In genomic region chr19:6085417-6085879, GRCm38 (mm10) we compare ENCODE assay signal across 9 mouse cellular contexts. TPM values are rescaled to one million over a fixed set of nuclear protein-coding genes. Genes with fewer than 3 reads are reported as not detected.
A peak's percentile ranks its signal among the peaks of the same experiment; 100 is the strongest.
DNase-seq lines count a peak whose midpoint lies in the region; ATAC-seq and TF ChIP-seq lines count a peak whose summit lies in the region.
"Had no signal": no experiment of that assay in that cellular context is flagged by ENCODE, and none has a peak within 500 bp of the region (broad histone marks: within the 10 kb centered on the region; RNA-seq: fewer than 3 reads in every experiment).

No protein-coding gene starts in this region.

- peaks cover 36% of the 10 kb centered on the region for H3K36me3 ChIP-seq in stomach, embryonic 14.5 days (ENCODE audit: control insufficient read depth, insufficient read depth, low read length)

- H3K9ac ChIP-seq in stomach, embryonic 14.5 days (replicated peaks; ENCODE audit: low read depth, low read length), result no peak overlapping the region; the same call in 1 of the 2 replicates

- WGBS in large intestine, adult 2 months, result under 1% methylated on average over 17 of the region's 17 CpGs
- under 1% methylated on average over 17 of the region's 17 CpGs for WGBS in stomach, embryonic 14.5 days

- ATAC-seq in stomach, embryonic 14.5 days (ENCODE audit: insufficient number of reproducible peaks, insufficient read depth, low FRiP score, low read depth), result peak; percentile 79; the same call in 1 of the 2 replicates

- intact Hi-C loops in left cerebral cortex, adult 2 months (cut with DNase I), result loop anchor here (2.0 to 10.0 kb wide), 2 partner anchors 25 to 249 kb away; partner anchors contain the start of genes Men1 and Znhit2
- intact Hi-C loops in heart, postnatal 10 days (cut with DNase I), result loop anchor here (2.0 kb wide), 1 partner anchor 33 kb away; the partner anchor contains the start of gene Sac3d1

- H3K4me1 ChIP-seq in stomach, embryonic 14.5 days (ENCODE audit: control insufficient read depth, insufficient read depth, low read length), result peaks cover 11% of the 10 kb centered on the region

- no peaks in the 10 kb centered on the region for H3K9me3 ChIP-seq in stomach, embryonic 14.5 days (ENCODE audit: control insufficient read depth, low read depth, low read length)

- DNase-seq in left cerebral cortex, adult 2 months (ENCODE audit: extremely low spot score in 1 of 2, low spot score in 2 of 2), result no peak
- no peak for DNase-seq in left cerebral cortex, adult 8-10 months (ENCODE audit: low spot score in 2 of 2)
- DNase-seq in embryo, embryonic 10 days (ENCODE audit: low spot score), result peak; percentile 89
- DNase-seq in heart, postnatal 10 days, result peak; percentile 44 to 51
- DNase-seq in large intestine, adult 2 months (ENCODE audit: low read depth, low spot score), result peak; percentile 44
- DNase-seq in mesoderm, embryonic 11.5 days (ENCODE audit: low read depth, low spot score), result peak; percentile 85
- DNase-seq in frontal cortex, adult 2 months (ENCODE audit: extremely low spot score in 1 of 2, low spot score in 1 of 2), result no peak

- peak overlapping the region; percentile 54 for H3K4me2 ChIP-seq in stomach, embryonic 14.5 days (replicated peaks; ENCODE audit: low read depth, low read length)

- H3K4me3 ChIP-seq in left cerebral cortex, adult 2 months, result peak overlapping the region; percentile 70
- peak overlapping the region; percentile 60 for H3K4me3 ChIP-seq in stomach, embryonic 14.5 days (ENCODE audit: low read depth, low read length)

- no peaks in the 10 kb centered on the region for H3K27me3 ChIP-seq in stomach, embryonic 14.5 days (ENCODE audit: control insufficient read depth, insufficient read depth, low read length)

- H3K27ac ChIP-seq in left cerebral cortex, adult 2 months, result no peak overlapping the region
- H3K27ac ChIP-seq in stomach, embryonic 14.5 days (ENCODE audit: low read length), result peak overlapping the region; percentile 34; the same call in 1 of the 2 replicates

- no peak for TF ChIP-seq CTCF in left cerebral cortex, adult 2 months (IDR thresholded peaks at IDR 0.05)

RNA-seq across cellular contexts. Expression of gene Cdca5, which starts 0.7 kb away (rescaled TPM):
- total RNA-seq in left cerebral cortex, adult 2 months (2021), result not detected
- total RNA-seq in left cerebral cortex, adult 8-10 months (2022), result under 1 TPM in 3 of 4 experiments, not detected in 1; 0.21 to 0.25 (median 0.23) TPM
- total RNA-seq in heart, postnatal 10 days (2021), result 1 to 10 TPM; 3.8 to 5.0 TPM
- 11.6 and 15.7 TPM in 2 replicates for polyA plus RNA-seq in large intestine, adult 2 months (2012; rRNA removed)
- 37.2 and 39.0 TPM in 2 replicates for polyA plus RNA-seq in stomach, embryonic 14.5 days (2014; fragmentation: Nextera tagmentation; extraction: Ambion mirVana)
- 0.22 and 0.46 TPM in 2 replicates for polyA plus RNA-seq in frontal cortex, adult 2 months (2012; rRNA removed)

RNA-seq across cellular contexts. Expression of gene Zfpl1, which starts 0.7 kb away (rescaled TPM):
- 10 to 100 TPM; 41.8 to 45.8 TPM for total RNA-seq in left cerebral cortex, adult 2 months (2021)
- 10 to 100 TPM; 38.9 to 44.5 (median 41.9) TPM for total RNA-seq in left cerebral cortex, adult 8-10 months (2022)
- total RNA-seq in heart, postnatal 10 days (2021), result 10 to 100 TPM; 24.4 to 26.3 TPM
- polyA plus RNA-seq in large intestine, adult 2 months (2012; rRNA removed), result 79.9 and 96.7 TPM in 2 replicates
- polyA plus RNA-seq in stomach, embryonic 14.5 days (2014; fragmentation: Nextera tagmentation; extraction: Ambion mirVana), result 77.7 and 81.6 TPM in 2 replicates
- polyA plus RNA-seq in frontal cortex, adult 2 months (2012; rRNA removed), result 83.9 and 89.7 TPM in 2 replicates

RNA-seq across cellular contexts. Expression of gene Gm28374, which starts 3.4 kb away (rescaled TPM):
- under 1 TPM in 1 of 2 experiments, not detected in 1; 0.54 TPM for total RNA-seq in left cerebral cortex, adult 2 months (2021)
- 1 to 10 TPM in 1 of 4 experiments, not detected in 3; 1.1 TPM for total RNA-seq in left cerebral cortex, adult 8-10 months (2022)
- not detected for total RNA-seq in heart, postnatal 10 days (2021)
- 0.50 TPM in 1 of 2 replicates, not detected in the other for polyA plus RNA-seq in large intestine, adult 2 months (2012; rRNA removed)
- polyA plus RNA-seq in stomach, embryonic 14.5 days (2014; fragmentation: Nextera tagmentation; extraction: Ambion mirVana), result 1.0 and 2.1 TPM in 2 replicates
- polyA plus RNA-seq in frontal cortex, adult 2 months (2012; rRNA removed), result 0.48 and 1.4 TPM in 2 replicates

RNA-seq across cellular contexts. Expression of gene Tmem262, which starts 5.6 kb away (rescaled TPM):
- not detected for total RNA-seq in left cerebral cortex, adult 2 months (2021)
- total RNA-seq in left cerebral cortex, adult 8-10 months (2022), result not detected
- not detected for total RNA-seq in heart, postnatal 10 days (2021)
- polyA plus RNA-seq in large intestine, adult 2 months (2012; rRNA removed), result 0.37 and 0.38 TPM in 2 replicates
- polyA plus RNA-seq in stomach, embryonic 14.5 days (2014; fragmentation: Nextera tagmentation; extraction: Ambion mirVana), result not detected in 2 replicates
- not detected in 2 replicates for polyA plus RNA-seq in frontal cortex, adult 2 months (2012; rRNA removed)
- polyA plus RNA-seq: cortical plate, adult 2 months had no signal

RNA-seq across cellular contexts. Expression of gene Vps51, which starts 8.4 kb away (rescaled TPM):
- total RNA-seq in left cerebral cortex, adult 2 months (2021), result 100 to 1,000 TPM in 1 of 2 experiments, 10 to 100 TPM in 1; 85.3 to 101 TPM
- 10 to 100 TPM; 79.4 to 88.4 (median 84.3) TPM for total RNA-seq in left cerebral cortex, adult 8-10 months (2022)
- total RNA-seq in heart, postnatal 10 days (2021), result 10 to 100 TPM; 36.4 TPM
- polyA plus RNA-seq in large intestine, adult 2 months (2012; rRNA removed), result 77.1 and 79.7 TPM in 2 replicates
- 60.1 and 66.7 TPM in 2 replicates for polyA plus RNA-seq in stomach, embryonic 14.5 days (2014; fragmentation: Nextera tagmentation; extraction: Ambion mirVana)
- 98.8 and 105 TPM in 2 replicates for polyA plus RNA-seq in frontal cortex, adult 2 months (2012; rRNA removed)

Comparison
In these comparisons a context has a peak if more than half of its experiments do, and no peak if none do; other contexts are left out.
1. DNase-seq: peak in embryo, embryonic 10 days (single experiment), heart, postnatal 10 days (2 of 2), large intestine, adult 2 months (single experiment) and mesoderm, embryonic 11.5 days (single experiment); none in left cerebral cortex, adult 2 months (0 of 2), left cerebral cortex, adult 8-10 months (0 of 2) and frontal cortex, adult 2 months (0 of 2).